In the genomic region with DNA sequence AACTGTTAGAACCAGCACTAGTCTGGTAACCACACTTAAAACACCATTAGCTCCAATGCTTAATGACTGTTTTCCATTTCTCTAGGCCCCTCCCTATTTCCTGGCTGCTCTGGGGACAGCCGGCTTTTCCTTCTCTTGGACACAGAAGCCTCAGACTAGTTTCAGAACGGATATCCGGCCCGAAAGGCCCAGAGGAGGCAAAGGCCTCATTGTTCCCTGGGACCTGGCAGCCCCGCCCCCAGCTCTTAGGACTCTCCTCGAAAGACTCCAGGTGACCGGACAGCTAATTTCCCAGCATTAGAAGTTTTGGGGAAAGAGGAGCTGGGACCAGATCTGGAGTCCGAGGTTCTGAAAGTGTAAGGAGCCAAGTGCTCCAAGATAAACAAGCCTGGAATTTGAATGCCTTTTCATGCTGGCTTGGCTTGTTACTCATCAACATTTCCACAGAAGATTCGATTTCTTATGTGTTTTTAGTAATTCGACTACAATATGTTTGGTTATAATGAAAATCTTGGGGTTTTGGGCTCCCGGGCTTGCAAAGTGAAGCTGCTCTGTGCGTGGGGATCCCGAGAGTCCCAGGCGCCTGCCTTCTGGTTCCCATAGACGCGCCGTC, we compare ENCODE assay signal across 8 mouse cellular contexts. TPM values are rescaled to one million over a fixed set of nuclear protein-coding genes. Genes with fewer than 3 reads are reported as not detected.
A peak's percentile ranks its signal among the peaks of the same experiment; 100 is the strongest.
DNase-seq lines count a peak whose midpoint lies in the region; ATAC-seq and TF ChIP-seq lines count a peak whose summit lies in the region.

No protein-coding gene starts in this region.

- DNase-seq in 3134 (ENCODE audit: extremely low read depth, insufficient read length, low spot score), result peak; percentile 80
- DNase-seq in adrenal gland, adult 8-10 months, result peak; percentile 57
- peak; percentile 90 for DNase-seq in heart, embryonic 10.5 days (ENCODE audit: low spot score)
- DNase-seq in liver, embryonic 14.5 days (ENCODE audit: low read depth in 3 of 3, low spot score in 3 of 3), result no peak
- DNase-seq in thymus, postnatal 10 days (ENCODE audit: low spot score in 2 of 2), result peak; percentile 25 to 42

- H3K4me2 ChIP-seq in embryonic facial prominence, embryonic 12.5 days (replicated peaks), result peak overlapping the region; percentile 70
- H3K4me2 ChIP-seq in kidney, embryonic 14.5 days (replicated peaks; ENCODE audit: low read depth, low read length), result peak overlapping the region; percentile 81
- peak overlapping the region; percentile 89 for H3K4me2 ChIP-seq in liver, embryonic 14.5 days (ENCODE audit: low read depth)
- H3K4me2 ChIP-seq in neural tube, embryonic 13.5 days, result peak overlapping the region; percentile 76

- H3K4me3 ChIP-seq in embryonic facial prominence, embryonic 12.5 days, result peak overlapping the region; percentile 69
- peak overlapping the region; percentile 86 for H3K4me3 ChIP-seq in heart, embryonic 10.5 days
- peak overlapping the region; percentile 85 for H3K4me3 ChIP-seq in kidney, embryonic 14.5 days (ENCODE audit: low read length)
- H3K4me3 ChIP-seq in liver, embryonic 14.5 days (ENCODE audit: insufficient read depth in 1 of 2, low read depth in 2 of 2, low read length in 2 of 2), result peak overlapping the region; percentile 85 to 90
- H3K4me3 ChIP-seq in neural tube, embryonic 13.5 days, result peak overlapping the region; percentile 76

- peak overlapping the region; percentile 91 for H3K27ac ChIP-seq in embryonic facial prominence, embryonic 12.5 days
- peak overlapping the region; percentile 96 for H3K27ac ChIP-seq in heart, embryonic 10.5 days
- H3K27ac ChIP-seq in kidney, embryonic 14.5 days (ENCODE audit: low read depth, low read length), result peak overlapping the region; percentile 96
- peak overlapping the region; percentile 85 for H3K27ac ChIP-seq in liver, embryonic 14.5 days
- H3K27ac ChIP-seq in neural tube, embryonic 13.5 days (replicated peaks), result peak overlapping the region; percentile 95

- 5% methylated on average over 17 of the region's 17 CpGs for WGBS in embryonic facial prominence, embryonic 12.5 days
- 10% methylated on average over 17 of the region's 17 CpGs for WGBS in heart, embryonic 10.5 days
- 7% methylated on average over 17 of the region's 17 CpGs for WGBS in kidney, embryonic 14.5 days
- WGBS in liver, embryonic 14.5 days (ENCODE audit: insufficient replicate concordance), result 5% methylated on average over 17 of the region's 17 CpGs
- WGBS in neural tube, embryonic 13.5 days, result 3% methylated on average over 17 of the region's 17 CpGs

- no peaks in the 10 kb centered on the region for H3K36me3 ChIP-seq in embryonic facial prominence, embryonic 12.5 days
- no peaks in the 10 kb centered on the region for H3K36me3 ChIP-seq in heart, embryonic 10.5 days
- H3K36me3 ChIP-seq in kidney, embryonic 14.5 days (ENCODE audit: control insufficient read depth, insufficient read depth, low read length), result no peaks in the 10 kb centered on the region
- H3K36me3 ChIP-seq in liver, embryonic 14.5 days (replicated peaks; ENCODE audit: control insufficient read depth, insufficient read depth, low read depth), result no peaks in the 10 kb centered on the region
- H3K36me3 ChIP-seq in neural tube, embryonic 13.5 days, result no peaks in the 10 kb centered on the region

- H3K9me3 ChIP-seq in embryonic facial prominence, embryonic 12.5 days, result no peaks in the 10 kb centered on the region
- no peaks in the 10 kb centered on the region for H3K9me3 ChIP-seq in heart, embryonic 10.5 days
- H3K9me3 ChIP-seq in kidney, embryonic 14.5 days (ENCODE audit: control insufficient read depth, low read length), result no peaks in the 10 kb centered on the region
- H3K9me3 ChIP-seq in liver, embryonic 14.5 days (ENCODE audit: control insufficient read depth, low read length), result no peaks in the 10 kb centered on the region
- no peaks in the 10 kb centered on the region for H3K9me3 ChIP-seq in neural tube, embryonic 13.5 days

- peak; percentile 13; the same call in 1 of the 2 replicates for TF ChIP-seq EP300 in liver, embryonic 14.5 days (IDR thresholded peaks at IDR 0.05; ENCODE audit: low read depth)

- peak overlapping the region; percentile 72; the same call in 1 of the 2 replicates for H3K9ac ChIP-seq in embryonic facial prominence, embryonic 12.5 days
- H3K9ac ChIP-seq in kidney, embryonic 14.5 days (ENCODE audit: low read depth, low read length), result peak overlapping the region; percentile 89
- peak overlapping the region; percentile 94 for H3K9ac ChIP-seq in liver, embryonic 14.5 days (replicated peaks)
- H3K9ac ChIP-seq in neural tube, embryonic 13.5 days, result peak overlapping the region; percentile 88

- no peak for TF ChIP-seq CTCF in liver, embryonic 14.5 days (IDR thresholded peaks at IDR 0.05; ENCODE audit: low read depth)

- ATAC-seq in embryonic facial prominence, embryonic 12.5 days (ENCODE audit: insufficient number of reproducible peaks, insufficient read depth, low FRiP score, low TSS enrichment), result no peak
- peak; percentile 48; the same call in 1 of the 2 replicates for ATAC-seq in kidney, embryonic 14.5 days (ENCODE audit: low FRiP score, low TSS enrichment)
- ATAC-seq in liver, embryonic 14.5 days (ENCODE audit: insufficient read depth), result peak; percentile 21; the same call in 1 of the 2 replicates
- ATAC-seq in neural tube, embryonic 13.5 days (ENCODE audit: low read depth), result peak; percentile 8; the same call in 1 of the 2 replicates

- H3K4me1 ChIP-seq in embryonic facial prominence, embryonic 12.5 days, result peaks cover 7% of the 10 kb centered on the region; the same call in 1 of the 2 replicates
- peaks cover 14% of the 10 kb centered on the region for H3K4me1 ChIP-seq in heart, embryonic 10.5 days
- H3K4me1 ChIP-seq in kidney, embryonic 14.5 days (ENCODE audit: control insufficient read depth, insufficient read depth, low read length), result peaks cover 6% of the 10 kb centered on the region; the same call in 1 of the 2 replicates
- H3K4me1 ChIP-seq in liver, embryonic 14.5 days (replicated peaks; ENCODE audit: control insufficient read depth in 2 of 2, insufficient read depth in 2 of 2, low read length in 1 of 2), result peaks cover 23 to 29% of the 10 kb centered on the region in 2 experiments
- H3K4me1 ChIP-seq in neural tube, embryonic 13.5 days (replicated peaks), result peaks cover 27% of the 10 kb centered on the region

- no peaks in the 10 kb centered on the region for H3K27me3 ChIP-seq in embryonic facial prominence, embryonic 12.5 days
- no peaks in the 10 kb centered on the region for H3K27me3 ChIP-seq in heart, embryonic 10.5 days (ENCODE audit: insufficient read depth, poor library complexity, severe bottlenecking)
- H3K27me3 ChIP-seq in kidney, embryonic 14.5 days (ENCODE audit: control insufficient read depth, insufficient read depth, low read length), result no peaks in the 10 kb centered on the region
- H3K27me3 ChIP-seq in liver, embryonic 14.5 days (ENCODE audit: control insufficient read depth, insufficient read depth, low read length), result no peaks in the 10 kb centered on the region; the same call in none of the 2 replicates
- no peaks in the 10 kb centered on the region for H3K27me3 ChIP-seq in neural tube, embryonic 13.5 days

RNA-seq across cellular contexts. Expression of a gene that starts 0.3 kb away (rescaled TPM):
- total RNA-seq in adrenal gland, adult 8-10 months (2022), result 10 to 100 TPM; 25.4 to 74.3 (median 41.9) TPM
- polyA plus RNA-seq in embryonic facial prominence, embryonic 12.5 days (2016; fragmentation: Nextera tagmentation; extraction: Ambion mirVana), result 2.2 and 2.7 TPM in 2 replicates
- polyA plus RNA-seq in heart, embryonic 10.5 days (2016; fragmentation: Nextera tagmentation; extraction: Ambion mirVana), result 4.2 and 4.3 TPM in 2 replicates
- polyA plus RNA-seq in kidney, embryonic 14.5 days (2014; fragmentation: Nextera tagmentation; extraction: Ambion mirVana), result 2.5 and 3.2 TPM in 2 replicates
- polyA plus RNA-seq in liver, embryonic 14.5 days (2012; rRNA removed), result 0.64 and 0.84 TPM in 2 replicates
- polyA plus RNA-seq in liver, embryonic 14.5 days (2014; fragmentation: Nextera tagmentation; extraction: Ambion mirVana), result 0.50 and 0.59 TPM in 2 replicates
- polyA plus RNA-seq in neural tube, embryonic 13.5 days (2015; fragmentation: Nextera tagmentation; extraction: Ambion mirVana), result 2.7 and 2.9 TPM in 2 replicates

RNA-seq across cellular contexts. Expression of a gene that starts 14.9 kb away (rescaled TPM):
- total RNA-seq in adrenal gland, adult 8-10 months (2022), result 1,000 to 10,000 TPM in 1 of 4 experiments, 100 to 1,000 TPM in 3; 669 to 1,028 (median 803) TPM
- 99.8 and 105 TPM in 2 replicates for polyA plus RNA-seq in embryonic facial prominence, embryonic 12.5 days (2016; fragmentation: Nextera tagmentation; extraction: Ambion mirVana)
- 181 and 196 TPM in 2 replicates for polyA plus RNA-seq in heart, embryonic 10.5 days (2016; fragmentation: Nextera tagmentation; extraction: Ambion mirVana)
- 139 and 145 TPM in 2 replicates for polyA plus RNA-seq in kidney, embryonic 14.5 days (2014; fragmentation: Nextera tagmentation; extraction: Ambion mirVana)
- polyA plus RNA-seq in liver, embryonic 14.5 days (2012; rRNA removed), result 152 and 217 TPM in 2 replicates
- polyA plus RNA-seq in liver, embryonic 14.5 days (2014; fragmentation: Nextera tagmentation; extraction: Ambion mirVana), result 401 and 411 TPM in 2 replicates
- polyA plus RNA-seq in neural tube, embryonic 13.5 days (2015; fragmentation: Nextera tagmentation; extraction: Ambion mirVana), result 105 and 112 TPM in 2 replicates

RNA-seq across cellular contexts. Expression of a gene that starts 27.9 kb away (rescaled TPM):
- total RNA-seq in adrenal gland, adult 8-10 months (2022), result 10 to 100 TPM in 2 of 4 experiments, 1 to 10 TPM in 2; 6.7 to 12.5 (median 9.6) TPM
- polyA plus RNA-seq in embryonic facial prominence, embryonic 12.5 days (2016; fragmentation: Nextera tagmentation; extraction: Ambion mirVana), result 14.3 and 15.0 TPM in 2 replicates
- polyA plus RNA-seq in heart, embryonic 10.5 days (2016; fragmentation: Nextera tagmentation; extraction: Ambion mirVana), result 7.9 and 10.1 TPM in 2 replicates
- polyA plus RNA-seq in kidney, embryonic 14.5 days (2014; fragmentation: Nextera tagmentation; extraction: Ambion mirVana), result 8.9 and 11.0 TPM in 2 replicates
- polyA plus RNA-seq in liver, embryonic 14.5 days (2012; rRNA removed), result 0.90 and 0.98 TPM in 2 replicates
- polyA plus RNA-seq in liver, embryonic 14.5 days (2014; fragmentation: Nextera tagmentation; extraction: Ambion mirVana), result 0.94 and 1.2 TPM in 2 replicates
- 13.4 and 14.0 TPM in 2 replicates for polyA plus RNA-seq in neural tube, embryonic 13.5 days (2015; fragmentation: Nextera tagmentation; extraction: Ambion mirVana)

Comparison
In these comparisons a context has a peak if more than half of its experiments do, and no peak if none do; other contexts are left out.
1. DNase-seq: peak in 3134 (single experiment), adrenal gland, adult 8-10 months (single experiment), heart, embryonic 10.5 days (single experiment) and thymus, postnatal 10 days (2 of 2); none in liver, embryonic 14.5 days (0 of 3).
2. Peak in every context shown above with its lines, with median percentiles within 50 percentile points of each other: H3K27ac ChIP-seq, H3K4me2 ChIP-seq, H3K4me3 ChIP-seq and H3K9ac ChIP-seq.